Mouse (Mus musculus) MEL (cell line): ENCODE results near the gene Vtn. TPM values are rescaled to one million over a fixed set of nuclear protein-coding genes. Genes with fewer than 3 reads are reported as not detected.

ENCODE experiments used
- DNase-seq: peaks from one replicate; pipeline ENCODE4 v3.0.0; 2011; ENCODE audit warnings: low read depth, low spot score
- H3K27ac ChIP-seq: 2 replicates; pipeline ENCODE4 v1.5.1; 2012; ENCODE audit warnings: low read depth, mild to moderate bottlenecking, control low read depth, low read length, moderate library complexity; ENCODE audit not compliant: control insufficient read depth
- H3K27me3 ChIP-seq, 2 experiments: fragments of 150-350 bp in 1 of 2; sonication (generic) in 1 of 2; 2 replicates each; pipeline ENCODE4 v1.6.1; 2012; ENCODE audit warnings: low read length in 2 of 2, mild to moderate bottlenecking in 2 of 2, improper control_type of control experiment in 1 of 2, moderate library complexity in 1 of 2; ENCODE audit not compliant: insufficient read depth in 2 of 2, control insufficient read depth in 1 of 2
- H3K36me3 ChIP-seq, 2 experiments: 2 replicates each; pipeline ENCODE4 v1.6.1; 2012 to 2014; ENCODE audit warnings: low read length in 2 of 2, improper control_type of control experiment in 1 of 2, inconsistent platforms in 1 of 2, mild to moderate bottlenecking in 1 of 2; ENCODE audit not compliant: insufficient read depth in 2 of 2, control insufficient read depth in 1 of 2
- H3K4me1 ChIP-seq, 2 experiments: fragments of 150-350 bp in 1 of 2; sonication (generic) in 1 of 2; 2 replicates each; pipeline ENCODE4 v1.6.1; 2012; ENCODE audit warnings: low read length in 2 of 2, improper control_type of control experiment in 1 of 2, mild to moderate bottlenecking in 1 of 2; ENCODE audit not compliant: insufficient read depth in 2 of 2, control insufficient read depth in 1 of 2
- H3K4me3 ChIP-seq, 2 experiments: fragments of 150-350 bp in 1 of 2; sonication (generic) in 1 of 2; 2 replicates each; pipeline ENCODE4 v1.5.1; 2012; ENCODE audit warnings: low read depth in 2 of 2, low read length in 2 of 2, mild to moderate bottlenecking in 2 of 2, moderate library complexity in 2 of 2, control low read depth in 1 of 2, improper control_type of control experiment in 1 of 2; ENCODE audit not compliant: control insufficient read depth in 1 of 2, insufficient read depth in 1 of 2
- H3K79me2 ChIP-seq: 2 replicates; pipeline ENCODE4 v1.6.1; 2012; ENCODE audit warnings: mild to moderate bottlenecking, low read length, moderate library complexity; ENCODE audit not compliant: control insufficient read depth, poor library complexity, insufficient read depth
- H3K9ac ChIP-seq: 2 replicates; pipeline ENCODE4 v1.6.1; 2012; ENCODE audit warnings: low read depth, mild to moderate bottlenecking, control low read depth, low read length, moderate library complexity; ENCODE audit not compliant: control insufficient read depth, poor library complexity, severe bottlenecking
- H3K9me3 ChIP-seq: fragments of 150-350 bp; sonication (generic); replicated peaks from 2 replicates; pipeline ENCODE4 v1.6.1; 2012; ENCODE audit warnings: mild to moderate bottlenecking, low read length, improper control_type of control experiment, moderate library complexity; ENCODE audit not compliant: insufficient read depth
- BHLHE40 ChIP-seq: IDR thresholded peaks from 2 replicates; pipeline ENCODE4 v1.6.1; 2012; ENCODE audit warnings: low read depth, mild to moderate bottlenecking, inconsistent platforms, low read length, improper control_type of control experiment, borderline replicate concordance
- CTCF ChIP-seq, 3 experiments: IDR thresholded peaks in 2 of 3; conservative IDR thresholded peaks in 1 of 3; 2 replicates each; pipeline ENCODE4 v1.5.1; 2011 to 2012; ENCODE audit warnings: low read length in 3 of 3, low read depth in 2 of 3, mild to moderate bottlenecking in 2 of 3, improper control_type of control experiment in 1 of 3, inconsistent platforms in 1 of 3, mixed read lengths in 1 of 3, moderate library complexity in 1 of 3; ENCODE audit not compliant: control insufficient read depth in 1 of 3, insufficient read depth in 1 of 3, poor library complexity in 1 of 3, severe bottlenecking in 1 of 3
- E2F4 ChIP-seq: IDR thresholded peaks from 2 replicates; pipeline ENCODE4 v1.6.1; 2011; ENCODE audit warnings: low read depth, low read length, improper control_type of control experiment, borderline replicate concordance
- ELF1 ChIP-seq: IDR thresholded peaks from 2 replicates; pipeline ENCODE4 v1.6.1; 2014; ENCODE audit warnings: low read depth, mild to moderate bottlenecking, inconsistent platforms, low read length, improper control_type of control experiment, moderate library complexity
- EP300 ChIP-seq, 2 experiments: IDR thresholded peaks; 2 replicates each; pipeline ENCODE4 v1.6.1; 2011; ENCODE audit warnings: improper control_type of control experiment in 2 of 2, low read length in 2 of 2, low read depth in 1 of 2, mild to moderate bottlenecking in 1 of 2
- GATA1 ChIP-seq: IDR thresholded peaks from 2 replicates; pipeline ENCODE4 v1.6.1; 2011; ENCODE audit warnings: low read depth, low read length, improper control_type of control experiment
- JUND ChIP-seq: IDR thresholded peaks from 2 replicates; pipeline ENCODE4 v1.6.1; 2011; ENCODE audit warnings: low read depth, mild to moderate bottlenecking, improper control_type of control experiment, low read length
- MAX ChIP-seq: IDR thresholded peaks from 2 replicates; pipeline ENCODE4 v1.6.1; 2011; ENCODE audit warnings: low read length, improper control_type of control experiment
- MXI1 ChIP-seq: IDR thresholded peaks from 2 replicates; pipeline ENCODE4 v1.6.1; 2011; ENCODE audit warnings: mild to moderate bottlenecking, low read depth, low read length, improper control_type of control experiment
- MYC ChIP-seq: IDR thresholded peaks from 2 replicates; pipeline ENCODE4 v1.6.1; 2011; ENCODE audit warnings: low read depth, mild to moderate bottlenecking, low read length, improper control_type of control experiment, moderate library complexity
- NRF1 ChIP-seq: IDR thresholded peaks from 2 replicates; pipeline ENCODE4 v1.6.1; 2014; ENCODE audit warnings: low read depth, mild to moderate bottlenecking, inconsistent platforms, low read length, improper control_type of control experiment, moderate library complexity; ENCODE audit not compliant: poor library complexity, insufficient read depth, severe bottlenecking
- POLR2A ChIP-seq, 2 experiments: IDR thresholded peaks; 2 replicates each; pipeline ENCODE4 v1.6.1; 2011 to 2012; ENCODE audit warnings: low read length in 2 of 2, mild to moderate bottlenecking in 2 of 2, control low read depth in 1 of 2, improper control_type of control experiment in 1 of 2, low read depth in 1 of 2, moderate library complexity in 1 of 2; ENCODE audit not compliant: control insufficient read depth in 1 of 2, insufficient read depth in 1 of 2, poor library complexity in 1 of 2
- POLR2AphosphoS5 ChIP-seq: IDR thresholded peaks from 2 replicates; pipeline ENCODE4 v1.6.1; 2012; ENCODE audit warnings: low read depth, borderline replicate concordance, mild to moderate bottlenecking, inconsistent platforms, low read length, moderate library complexity, mixed read lengths
- RAD21 ChIP-seq: IDR thresholded peaks from 2 replicates; pipeline ENCODE4 v1.6.1; 2011; ENCODE audit warnings: mild to moderate bottlenecking, low read depth, low read length, improper control_type of control experiment
- RCOR1 ChIP-seq: IDR thresholded peaks from 2 replicates; pipeline ENCODE4 v1.6.1; 2012; ENCODE audit warnings: low read depth, mild to moderate bottlenecking, inconsistent platforms, low read length, improper control_type of control experiment
- TAL1 ChIP-seq: IDR thresholded peaks from 2 replicates; pipeline ENCODE4 v1.6.1; 2012; ENCODE audit warnings: mild to moderate bottlenecking, inconsistent platforms, low read length, moderate library complexity, mixed read lengths
- UBTF ChIP-seq: IDR thresholded peaks from 2 replicates; pipeline ENCODE4 v1.6.1; 2012; ENCODE audit warnings: low read depth, mild to moderate bottlenecking, inconsistent platforms, low read length, improper control_type of control experiment, moderate library complexity, borderline replicate concordance; ENCODE audit not compliant: insufficient read depth
- USF1 ChIP-seq: IDR thresholded peaks from 2 replicates; pipeline ENCODE4 v1.6.1; 2014; ENCODE audit warnings: low read depth, mild to moderate bottlenecking, inconsistent platforms, low read length, improper control_type of control experiment, moderate library complexity
- ZC3H11A ChIP-seq: IDR thresholded peaks from 2 replicates; pipeline ENCODE4 v1.6.1; 2012; ENCODE audit warnings: low read depth, mild to moderate bottlenecking, inconsistent platforms, low read length, improper control_type of control experiment
- ZKSCAN1 ChIP-seq: IDR thresholded peaks from 2 replicates; pipeline ENCODE4 v1.6.1; 2012; ENCODE audit warnings: low read depth, mild to moderate bottlenecking, inconsistent platforms, low read length, improper control_type of control experiment, moderate library complexity
- polyA plus RNA-seq, 2 experiments: library from polyadenylated mRNA; stranded (reverse) in 1 of 2; unstranded in 1 of 2; fragments of >175 nt in 1 of 2; fragments of >200 nt in 1 of 2; gene quantifications; 2 replicates each; pipeline versions ENCODE4 v1.2.1 to v1.2.4; 2012; ENCODE audit warnings: low replicate concordance in 2 of 2, low read depth in 1 of 2; ENCODE audit not compliant: insufficient read length in 2 of 2, insufficient read depth in 1 of 2, missing spikeins in 1 of 2
- total RNA-seq: library from RNA; depleted of rRNA; stranded (reverse); fragments of 300-350 nt; gene quantifications from 2 replicates; pipeline ENCODE4 v1.2.3, GENCODE M21; 2012

Gene Vtn
- total and polyA plus RNA-seq, 3 experiments: 0.18 TPM; not detected in 2

DNA sequence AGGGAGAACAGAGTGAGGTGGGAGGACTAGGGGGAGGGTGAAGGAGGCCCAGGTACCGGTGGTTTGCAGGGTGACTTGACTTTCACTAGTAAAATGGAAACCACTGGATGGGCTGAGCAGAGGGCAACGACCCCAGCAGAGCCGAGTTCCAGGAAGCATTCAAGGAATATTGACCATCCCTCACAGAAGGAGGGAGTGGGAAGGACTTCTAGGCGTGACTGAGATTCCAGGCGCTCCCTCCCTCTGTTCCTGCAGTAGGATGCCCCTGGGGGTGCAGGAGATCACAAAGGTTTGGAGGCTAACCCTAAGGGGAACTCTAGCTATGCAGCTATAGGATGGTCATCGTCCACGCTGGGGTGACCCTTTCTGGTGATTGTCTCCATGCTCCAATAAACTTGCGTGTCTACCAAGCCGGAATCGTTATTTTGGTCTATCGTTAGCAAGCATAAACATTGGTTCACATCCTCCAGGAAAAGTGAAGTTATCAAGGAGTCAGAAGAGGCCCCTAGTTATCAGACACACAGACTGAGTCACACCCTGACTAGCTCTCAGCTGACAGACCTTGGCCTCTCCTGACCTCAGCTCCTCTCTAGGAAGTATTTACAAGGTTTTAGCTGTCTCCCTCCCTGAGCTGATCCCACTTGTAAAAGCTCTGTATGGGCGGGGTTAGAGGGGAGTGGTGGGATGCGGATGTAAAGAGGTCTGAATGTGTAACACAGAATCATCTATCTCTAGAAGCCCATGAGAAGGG is 35.4 kb upstream of the Vtn start (continued):
- no peak for TF ChIP-seq NRF1
- peak; percentile 87 for TF ChIP-seq RCOR1
- TF ChIP-seq POLR2A (IDR thresholded peaks at IDR 0.05; ENCODE audit: control insufficient read depth in 1 of 2, insufficient read depth in 1 of 2, low read depth in 1 of 2, low read length in 2 of 2, poor library complexity in 1 of 2): 0 out of 4 replicates have a peak, but pooled peaks of 1 of the 2 experiments have one; percentile 28
- TF ChIP-seq EP300 (IDR thresholded peaks at IDR 0.05; ENCODE audit: low read depth in 1 of 2, low read length in 2 of 2): peak; percentile 95 to 97
- TF ChIP-seq ZKSCAN1: no peak

DNA sequence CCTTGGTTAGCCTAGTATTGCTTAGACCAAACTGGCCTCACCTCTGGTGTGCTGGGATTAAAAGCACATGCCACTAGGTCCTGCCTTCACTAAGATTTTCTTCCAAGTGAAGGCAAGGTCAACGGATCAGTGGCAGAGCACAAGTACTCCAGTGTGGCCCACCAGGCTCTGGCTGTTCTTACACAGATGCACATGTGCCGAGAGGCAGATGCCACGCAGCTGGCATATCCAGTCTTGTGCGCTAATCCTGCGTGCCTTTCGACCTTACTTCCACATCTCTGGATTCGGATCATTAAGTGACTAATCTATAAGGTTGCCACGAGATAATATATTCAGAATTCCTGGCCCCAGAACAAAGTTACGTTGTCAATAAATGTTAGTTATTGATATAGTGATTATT is 33.8 kb upstream of the Vtn start:
- peaks cover 0 to 31% of the 10 kb centered on the region in 2 experiments; a peak in 2 of 4 replicates for H3K36me3 ChIP-seq
- no peak for TF ChIP-seq EP300 (IDR thresholded peaks at IDR 0.05; ENCODE audit: low read depth in 1 of 2, low read length in 2 of 2)
- no peak for TF ChIP-seq UBTF
- no peak for TF ChIP-seq BHLHE40
- TF ChIP-seq MYC: peak; percentile 63; the same call in 1 of the 2 replicates
- no peak for TF ChIP-seq ELF1
- TF ChIP-seq TAL1: no peak
- no peak for TF ChIP-seq CTCF (IDR thresholded peaks at IDR 0.05 in 2 of 3, conservative IDR thresholded peaks at IDR 0.05 in 1 of 3; ENCODE audit: control insufficient read depth in 1 of 3, insufficient read depth in 1 of 3, low read depth in 2 of 3, low read length in 3 of 3, poor library complexity in 1 of 3, severe bottlenecking in 1 of 3)
- TF ChIP-seq ZKSCAN1: no peak
- TF ChIP-seq JUND: no peak
- TF ChIP-seq GATA1: no peak
- TF ChIP-seq USF1: no peak
- peak; percentile 41; the same call in 1 of the 2 replicates for TF ChIP-seq MXI1
- TF ChIP-seq RCOR1: no peak
- TF ChIP-seq RAD21: no peak
- TF ChIP-seq E2F4: no peak
- TF ChIP-seq ZC3H11A: no peak
- TF ChIP-seq POLR2AphosphoS5: no peak
- TF ChIP-seq MAX: peak; percentile 48; the same call in 1 of the 2 replicates
- no peak for TF ChIP-seq POLR2A (IDR thresholded peaks at IDR 0.05; ENCODE audit: control insufficient read depth in 1 of 2, insufficient read depth in 1 of 2, low read depth in 1 of 2, low read length in 2 of 2, poor library complexity in 1 of 2)
- peak overlapping the region; percentile 5 for H3K27ac ChIP-seq
- peak; percentile 62 for DNase-seq
- no peaks in the 10 kb centered on the region for H3K27me3 ChIP-seq
- peak overlapping the region; percentile 85 for H3K9ac ChIP-seq
- peak overlapping the region; percentile 85 to 95 for H3K4me3 ChIP-seq
- no peaks in the 10 kb centered on the region for H3K9me3 ChIP-seq
- H3K79me2 ChIP-seq: no peaks in the 10 kb centered on the region; the same call in 1 of the 2 replicates
- H3K4me1 ChIP-seq: peaks cover 20 to 44% of the 10 kb centered on the region in 2 experiments
